Mouse (Mus musculus): ENCODE data around the gene Chrd.
A peak's percentile ranks its signal among the peaks of the same experiment; 100 is the strongest.

Gene Chrd

DNA sequence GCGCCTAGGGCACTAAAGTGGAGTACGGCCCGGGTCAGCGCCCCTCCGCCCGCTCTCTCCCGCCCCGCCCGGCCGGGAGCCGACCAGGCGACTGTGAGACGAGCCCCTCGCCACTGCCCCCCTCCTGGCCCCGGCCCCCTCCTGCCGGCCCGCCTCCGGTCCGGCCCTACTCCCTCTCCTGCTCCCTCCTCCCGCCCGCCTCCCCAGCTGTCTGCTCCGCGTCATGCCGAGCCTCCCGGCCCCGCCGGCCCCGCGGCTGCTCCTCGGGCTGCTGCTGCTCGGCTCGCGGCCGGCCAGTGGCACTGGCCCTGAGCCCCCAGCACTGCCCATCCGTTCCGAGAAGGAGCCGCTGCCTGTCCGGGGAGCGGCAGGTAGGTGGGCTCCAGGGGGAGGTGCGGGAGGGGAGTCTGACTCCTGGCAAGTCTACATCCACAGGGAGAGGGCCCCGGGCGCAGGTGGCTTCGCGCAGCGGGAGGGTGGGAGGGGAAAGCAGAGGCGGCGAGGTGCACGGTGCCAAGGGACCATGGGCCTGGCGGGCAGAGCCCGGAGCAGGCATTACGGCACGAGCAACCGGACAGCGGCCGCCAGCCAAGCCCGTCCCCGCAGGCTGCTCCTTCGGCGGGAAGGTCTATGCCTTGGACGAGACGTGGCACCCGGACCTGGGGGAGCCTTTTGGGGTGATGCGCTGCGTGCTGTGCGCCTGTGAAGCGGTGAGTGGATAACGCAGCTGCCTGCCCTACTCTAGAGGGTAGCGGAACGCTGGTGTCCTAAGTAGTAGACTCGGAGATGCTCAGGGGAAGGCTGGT is at the start of gene Chrd:
TSS of gene Chrd (plus strand) at position 203 of the 806 bp plus-strand sequence.
- DNase-seq: peak; percentile 76

DNA sequence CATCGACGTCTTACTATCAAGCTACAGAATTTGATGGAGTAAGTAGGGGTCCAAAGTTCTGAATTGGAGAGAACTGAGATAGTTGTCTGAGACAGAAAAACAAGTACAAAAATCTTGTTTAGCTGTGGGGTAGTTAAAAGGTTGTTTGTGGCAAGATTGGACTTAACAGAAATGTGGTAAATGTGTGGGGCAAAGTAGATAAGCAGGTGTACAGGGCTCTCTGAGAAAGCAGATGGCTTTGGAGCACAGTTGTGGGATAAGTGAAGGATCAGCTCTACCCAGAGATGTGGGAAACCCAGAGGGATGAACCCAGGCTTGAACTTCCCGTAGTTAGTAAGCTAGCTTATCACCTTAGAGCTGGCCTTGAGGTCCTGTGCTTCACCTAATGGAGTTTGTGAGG is 42.2 kb upstream of the Chrd start:
- no peak for DNase-seq

DNA sequence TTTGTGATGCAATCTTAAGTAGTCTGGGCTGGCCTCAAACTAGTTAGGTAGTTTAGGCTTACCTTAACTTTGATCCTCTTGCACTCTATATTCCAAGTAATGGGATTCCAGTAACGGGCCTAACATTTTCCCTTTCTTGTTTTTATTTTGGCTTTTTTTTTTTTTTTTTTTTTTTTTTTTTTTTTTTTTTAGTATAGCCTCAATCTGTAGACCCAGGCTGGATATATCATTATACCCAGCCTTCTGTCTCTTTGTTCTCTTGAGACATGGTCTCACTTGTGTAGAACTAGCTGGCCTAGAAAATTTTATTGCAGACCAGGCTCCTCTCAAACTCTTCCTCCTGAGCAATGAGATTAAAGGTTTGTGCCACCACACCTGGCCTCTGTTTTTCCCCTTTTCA is 41.3 kb upstream of the Chrd start:
- no peak for DNase-seq

DNA sequence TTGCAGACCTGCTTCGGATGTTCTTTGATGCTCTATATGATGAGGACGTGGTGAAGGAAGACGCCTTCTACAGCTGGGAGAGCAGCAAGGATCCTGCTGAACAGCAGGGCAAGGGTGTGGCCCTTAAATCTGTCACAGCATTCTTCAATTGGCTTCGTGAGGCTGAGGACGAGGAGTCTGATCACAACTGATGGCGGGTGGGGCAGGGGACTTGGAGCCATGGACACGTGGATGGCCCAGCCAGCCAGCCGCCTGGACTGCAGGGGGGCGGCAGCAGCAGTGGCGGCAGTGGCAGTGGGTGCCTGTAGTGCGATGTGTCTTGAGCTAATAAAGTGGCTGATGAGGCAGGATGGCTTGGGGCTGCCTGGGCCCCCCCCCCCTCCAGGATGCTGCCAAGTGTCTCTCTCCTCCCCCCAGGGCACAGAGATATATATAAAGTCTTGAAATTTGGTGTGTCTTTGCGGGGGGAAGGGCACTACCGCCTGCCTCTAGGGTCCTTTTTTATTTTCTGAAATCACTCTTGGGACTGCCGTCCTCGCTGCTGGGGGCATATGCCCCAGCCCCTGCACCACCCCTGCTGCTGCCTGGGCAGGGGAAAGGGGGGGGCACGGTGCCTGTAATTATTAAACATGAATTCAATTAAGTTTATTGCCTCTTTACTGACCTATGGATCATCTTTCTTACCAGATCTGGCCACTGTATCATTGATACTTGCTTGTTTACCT is 40.5 kb upstream of the Chrd start:
- no peak for DNase-seq

DNA sequence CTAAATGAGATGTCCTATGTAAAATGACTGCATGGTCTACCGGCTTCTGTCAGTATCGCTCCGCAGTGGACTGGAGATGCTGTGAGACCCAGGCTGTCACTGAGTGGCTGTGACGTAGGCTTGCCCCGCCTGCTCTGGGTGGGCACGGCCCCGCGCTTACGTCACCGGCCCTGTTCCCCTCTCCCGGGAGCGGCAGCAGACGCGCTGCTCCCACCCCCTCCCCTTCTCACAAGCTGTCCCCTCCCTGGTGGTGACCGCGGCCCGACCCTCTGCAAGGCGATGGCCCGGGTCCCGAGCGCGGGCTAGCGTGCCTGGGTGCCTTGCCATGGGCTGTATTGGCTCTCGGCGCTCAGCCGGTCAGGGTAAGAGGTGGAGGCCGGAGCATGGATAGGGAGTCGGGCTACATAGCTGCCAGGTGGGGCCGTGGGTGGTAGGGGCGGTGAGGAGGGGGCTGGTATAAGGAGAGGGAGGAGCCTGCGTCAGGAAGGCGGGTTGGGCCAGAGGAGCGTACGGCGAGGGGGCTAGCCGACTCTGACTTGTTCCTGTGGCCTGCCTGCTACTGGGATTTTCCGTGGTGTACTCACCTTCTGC is 39.7 kb upstream of the Chrd start, which contains the start of gene Fam131a:
TSS of gene Fam131a (plus strand) at position 131 of the 591 bp plus-strand sequence.
- DNase-seq: peak; percentile 89

DNA sequence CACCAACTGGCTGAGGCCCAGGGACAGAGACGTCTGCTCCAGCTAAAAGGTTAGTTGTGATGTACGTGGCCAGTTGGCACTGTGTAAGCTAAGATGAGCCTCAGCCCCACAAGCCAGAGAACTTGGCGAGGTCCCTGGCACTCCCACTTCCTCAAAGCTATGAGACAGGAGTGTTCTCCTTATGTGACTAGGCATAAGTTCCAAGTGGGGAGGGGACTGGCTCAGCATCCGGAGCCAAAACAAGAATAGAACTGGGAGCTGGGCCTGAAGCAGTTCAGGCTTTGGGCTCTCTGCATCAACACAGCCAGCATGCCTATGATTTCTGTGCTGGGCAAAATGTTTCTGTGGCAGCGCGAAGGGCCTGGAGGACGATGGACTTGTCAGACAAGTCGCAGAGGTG is 38.1 kb upstream of the Chrd start:
- DNase-seq: peak; percentile 55

DNA sequence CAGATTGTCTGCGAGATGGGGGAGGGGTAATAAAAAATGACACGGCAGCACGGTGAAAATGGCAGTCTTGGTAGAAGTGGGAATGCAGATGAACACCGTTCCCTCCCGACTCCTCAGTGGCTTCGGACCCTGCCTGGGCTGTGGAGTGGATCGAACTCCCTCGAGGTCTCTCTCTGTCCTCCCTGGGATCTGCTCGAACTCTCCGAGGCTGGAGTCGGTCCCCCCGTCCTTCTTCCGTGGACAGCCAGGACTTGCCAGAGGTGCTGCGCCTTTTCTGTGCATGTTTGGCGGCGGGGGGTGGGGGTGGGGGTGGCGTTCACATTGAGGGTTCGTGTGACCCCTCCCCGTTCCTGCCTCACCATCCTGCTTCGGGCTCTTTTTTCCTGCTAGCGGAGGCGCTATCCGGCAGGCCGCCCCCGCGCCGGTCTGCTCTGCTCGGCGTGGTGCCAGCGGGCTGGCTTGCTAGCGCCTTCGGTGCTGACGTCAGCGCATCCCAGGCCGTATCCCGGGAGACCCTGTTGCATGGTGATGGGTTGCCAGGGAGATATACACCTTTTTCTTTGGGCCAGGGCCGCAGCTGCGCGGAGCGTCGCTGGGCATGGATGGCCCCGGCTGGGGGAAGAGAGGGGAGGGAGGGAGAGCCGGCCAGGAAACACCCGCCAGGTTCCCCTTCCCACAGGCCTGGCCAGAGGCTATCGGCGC is 37.2 kb upstream of the Chrd start:
- peak; percentile 87 for DNase-seq

DNA sequence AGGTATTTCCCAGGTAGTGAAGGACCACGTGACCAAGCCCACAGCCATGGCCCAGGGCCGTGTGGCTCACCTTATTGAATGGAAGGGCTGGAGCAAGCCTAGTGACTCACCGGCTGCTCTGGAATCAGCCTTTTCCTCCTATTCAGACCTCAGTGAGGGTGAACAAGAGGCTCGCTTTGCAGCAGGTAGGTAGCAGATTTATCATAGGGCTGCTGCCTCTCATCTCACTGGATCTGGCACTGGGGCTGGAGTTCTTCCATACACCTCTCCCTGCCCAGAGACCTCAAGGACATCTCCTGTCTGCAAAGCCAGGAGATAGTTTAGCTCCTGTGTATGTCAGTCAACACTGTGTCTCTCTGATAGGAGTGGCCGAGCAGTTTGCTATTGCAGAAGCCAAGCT is 33.7 kb upstream of the Chrd start:
- DNase-seq: no peak

DNA sequence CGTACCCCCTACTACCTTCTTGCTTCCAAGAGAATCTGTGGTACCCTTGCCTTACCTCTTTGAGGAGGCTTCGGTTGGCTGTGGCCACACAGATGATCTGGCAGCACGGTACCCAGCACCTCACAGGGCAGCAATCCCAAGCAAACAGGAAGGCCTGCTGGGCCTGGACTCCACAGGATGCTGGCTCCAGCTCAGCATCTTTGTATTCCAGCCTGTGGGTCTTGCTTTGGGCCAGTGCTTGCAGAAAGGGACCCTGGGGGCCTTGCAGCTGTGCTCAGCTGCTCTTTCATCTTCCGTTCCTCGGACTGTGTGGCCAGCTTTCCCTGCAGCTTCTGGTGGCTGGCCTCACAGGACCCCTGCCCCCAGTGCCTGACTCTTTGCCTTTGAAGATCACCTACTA is 32.9 kb upstream of the Chrd start:
- peak; percentile 57 for DNase-seq

DNA sequence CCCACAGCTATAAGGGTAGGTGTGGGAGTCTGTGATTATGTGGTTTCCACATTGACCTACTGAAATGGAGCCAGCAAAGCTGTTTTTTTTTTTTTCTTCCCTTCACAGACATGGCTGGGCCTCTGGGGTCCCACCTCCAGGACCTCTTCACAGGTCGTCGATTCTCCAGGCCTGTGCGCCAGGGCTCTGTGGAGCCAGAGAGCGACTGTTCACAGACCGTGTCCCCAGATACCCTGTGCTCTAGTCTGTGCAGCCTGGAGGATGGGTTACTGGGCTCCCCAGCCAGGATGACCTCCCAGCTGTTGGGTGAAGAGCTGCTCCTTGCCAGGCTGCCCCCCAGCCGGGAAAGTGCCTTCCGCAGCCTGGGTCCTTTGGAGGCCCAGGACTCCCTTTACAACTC is 31.6 kb upstream of the Chrd start:
- no peak for DNase-seq

DNA sequence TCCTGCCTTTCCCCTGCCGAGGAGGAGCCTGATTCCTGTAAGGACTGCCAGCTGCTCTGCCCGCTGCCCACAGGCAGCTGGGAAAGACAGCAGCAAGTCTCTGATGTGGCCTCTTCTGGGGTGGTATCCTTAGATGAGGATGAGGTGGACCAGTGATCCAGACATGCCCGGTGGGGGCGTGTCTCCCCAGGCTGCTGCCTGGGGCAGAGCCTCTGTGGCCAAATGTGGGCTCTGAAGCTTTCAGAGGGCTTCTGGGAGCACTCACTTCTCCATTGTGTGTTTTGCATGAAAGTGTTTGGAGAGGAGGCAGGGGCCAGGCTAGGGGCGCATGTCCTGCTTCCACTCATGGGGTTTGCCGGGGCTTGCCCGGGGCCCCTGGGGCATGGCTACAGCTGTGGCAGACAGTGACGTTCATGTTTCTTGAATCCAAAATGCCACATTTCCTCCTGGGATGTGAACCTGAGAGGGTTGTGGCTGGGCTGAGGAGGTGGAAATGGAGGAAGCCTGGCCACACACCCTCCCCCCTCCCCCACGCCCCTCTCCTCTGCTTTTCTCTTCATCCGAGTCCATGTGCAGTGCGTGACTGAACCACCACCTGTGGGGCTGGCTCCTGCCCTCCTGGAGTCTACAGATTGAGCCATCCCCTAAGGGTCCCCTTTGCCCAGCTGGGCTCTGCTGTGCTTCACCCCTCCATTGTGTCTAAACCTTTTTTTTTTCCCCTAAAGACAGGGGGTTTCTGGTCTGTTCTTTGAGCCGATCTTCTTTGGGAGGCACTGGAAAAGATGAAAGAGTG is 31.0 kb upstream of the Chrd start:
- no peak for DNase-seq

DNA sequence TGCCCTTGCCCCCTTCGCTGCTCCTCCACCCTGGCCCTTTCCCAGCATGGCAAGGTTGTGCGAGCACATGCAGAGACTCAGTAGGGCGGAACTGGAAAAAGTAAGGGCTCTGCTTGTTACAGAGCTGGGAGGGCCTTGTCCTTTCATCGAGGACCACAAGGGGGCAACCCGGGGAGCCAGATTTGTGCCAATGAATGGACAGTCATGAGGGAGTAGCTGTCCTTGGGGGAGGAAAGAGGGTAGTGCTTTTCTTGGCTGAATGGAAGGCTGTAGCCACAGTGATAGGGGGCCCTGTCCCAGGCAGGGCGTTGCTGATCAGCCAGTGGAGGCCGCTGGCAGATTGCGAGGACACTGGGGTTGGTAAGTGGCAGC is 30.4 kb upstream of the Chrd start:
- DNase-seq: peak; percentile 53

DNA sequence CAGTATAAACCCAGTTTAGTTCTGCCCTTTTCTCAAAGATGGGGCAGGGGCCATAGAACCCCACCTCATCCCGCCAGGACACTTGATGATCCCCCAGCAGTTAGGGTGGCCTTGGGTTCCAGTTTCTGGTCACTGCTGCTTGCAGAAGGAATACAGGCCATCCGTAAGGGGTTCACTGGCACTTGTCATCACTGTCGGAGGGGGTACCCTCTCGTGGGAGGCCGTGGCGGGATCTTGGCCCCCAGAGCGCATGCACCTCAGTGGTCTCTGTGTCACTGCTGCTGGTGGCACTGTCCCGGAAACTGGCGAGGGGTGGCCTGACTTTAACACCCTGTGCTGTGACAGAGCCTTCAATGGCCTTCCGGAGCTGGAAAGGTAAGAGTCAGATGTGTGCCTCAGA is 29.9 kb upstream of the Chrd start:
- no peak for DNase-seq

DNA sequence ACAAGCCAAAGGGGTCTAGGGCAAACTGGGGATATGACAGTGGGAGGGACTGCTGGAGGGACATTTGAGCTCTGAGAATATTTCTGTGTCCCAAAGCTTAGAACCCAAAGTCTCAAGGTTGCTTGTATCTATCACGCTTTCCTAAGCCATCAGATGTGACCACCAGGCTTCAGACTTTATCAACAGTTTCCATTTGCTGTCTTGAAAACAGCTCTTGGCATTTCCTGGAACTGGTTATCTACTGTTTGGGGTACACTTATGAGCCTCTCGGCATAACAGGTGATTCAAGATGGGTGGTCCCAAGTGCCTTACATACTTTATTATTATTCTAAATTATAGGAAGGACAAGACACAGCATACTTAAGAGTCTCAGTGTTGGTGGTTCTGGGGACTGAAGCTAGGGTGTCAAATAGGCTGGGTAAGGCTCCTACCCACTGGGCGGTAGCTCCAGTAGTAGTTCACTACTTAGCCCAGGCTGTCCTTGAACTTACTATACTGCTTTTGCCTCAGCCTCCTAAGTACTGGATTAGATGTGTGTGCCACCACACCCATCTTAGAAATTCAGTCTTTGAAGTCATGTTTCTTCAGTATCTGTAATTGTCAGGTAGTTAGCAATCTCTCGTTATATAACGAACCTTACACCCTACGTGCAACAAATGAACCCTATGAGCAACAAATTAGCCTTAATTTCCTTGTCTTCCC is 29.1 kb upstream of the Chrd start:
- no peak for DNase-seq

DNA sequence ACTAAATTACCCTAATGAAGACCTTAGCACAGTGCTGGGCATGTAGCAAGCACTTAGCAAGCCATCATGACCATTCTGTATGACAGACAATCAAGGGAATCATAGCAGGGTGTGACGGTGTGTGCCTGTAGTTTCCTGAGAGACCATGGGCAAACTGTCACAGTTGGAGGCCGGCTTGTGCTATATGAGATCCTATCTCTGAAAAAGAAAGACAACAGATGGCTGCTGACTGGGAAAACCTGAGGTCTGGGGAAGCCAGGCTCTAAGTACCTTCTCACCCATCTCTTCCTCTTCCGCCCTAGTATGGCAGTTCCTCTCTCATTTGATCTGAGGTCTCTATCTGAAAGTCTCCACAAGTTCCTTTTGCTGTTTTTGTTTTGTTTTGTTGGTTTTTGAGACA is 27.1 kb upstream of the Chrd start:
- peak; percentile 32 for DNase-seq

DNA sequence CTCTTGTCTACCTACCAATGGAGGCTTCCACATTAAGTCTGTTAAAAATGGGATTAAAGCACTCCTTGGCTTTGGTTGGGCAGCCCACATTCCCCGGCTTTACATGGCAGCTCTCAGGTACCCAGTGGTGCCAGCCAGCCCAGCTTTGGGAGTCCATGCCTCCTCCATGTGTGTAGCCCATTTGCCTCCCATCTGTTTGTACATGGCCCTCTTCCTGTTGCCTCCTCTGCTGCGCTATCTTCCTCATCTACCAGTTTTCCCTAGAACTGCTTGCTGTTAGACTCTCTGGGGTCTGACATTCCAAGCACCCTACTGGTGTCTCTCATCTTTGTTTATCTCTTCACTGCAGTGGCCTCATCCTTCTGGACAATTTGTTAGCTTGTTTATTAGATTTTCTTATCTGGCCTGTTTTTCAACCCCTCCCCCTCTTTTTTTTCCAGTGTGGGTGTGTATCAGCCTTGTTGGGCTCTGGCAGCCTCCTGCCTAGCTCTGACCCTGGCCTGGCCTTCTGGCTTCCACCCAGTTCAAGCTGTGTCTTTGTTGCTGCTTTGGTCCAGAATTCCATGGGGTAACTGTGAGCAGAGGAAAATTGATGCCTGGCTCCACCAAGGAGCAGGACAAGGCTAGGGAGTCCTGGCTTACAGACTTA is 26.4 kb upstream of the Chrd start:
- DNase-seq: peak; percentile 30

DNA sequence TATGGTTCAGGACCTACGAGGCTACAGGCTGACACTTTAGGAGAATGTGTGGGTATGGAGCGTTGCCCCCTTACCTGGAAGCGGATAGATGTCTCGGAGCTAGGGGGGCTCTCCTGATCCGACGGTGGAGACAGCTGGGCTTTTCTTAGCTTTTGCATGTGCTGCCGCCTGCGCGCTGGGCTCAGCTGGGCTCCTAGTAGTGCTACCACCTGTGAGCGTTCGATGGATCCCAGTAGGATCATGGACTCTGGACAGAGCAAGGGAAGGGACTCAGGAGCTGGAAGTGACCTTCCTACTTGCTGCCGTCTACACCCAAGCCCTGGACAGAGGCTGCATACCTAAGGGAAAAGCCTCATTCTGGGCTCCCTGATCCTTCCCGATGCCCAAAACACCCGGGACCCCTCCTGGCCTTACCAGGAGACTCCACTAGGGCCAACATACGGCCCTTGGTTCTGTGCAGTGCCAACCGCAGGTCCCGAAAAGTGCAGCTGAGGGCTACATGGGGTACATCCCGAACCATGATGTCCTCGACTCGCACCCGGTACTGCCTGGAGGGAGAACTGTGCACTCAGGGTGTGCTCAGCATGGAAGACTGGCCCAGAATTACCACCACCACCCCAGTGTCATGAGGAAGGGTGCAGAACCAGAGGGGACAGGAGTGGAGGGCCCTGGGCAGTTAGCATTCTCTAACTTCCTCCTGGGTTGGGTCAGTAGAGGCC is 24.5 kb upstream of the Chrd start:
- DNase-seq: no peak

DNA sequence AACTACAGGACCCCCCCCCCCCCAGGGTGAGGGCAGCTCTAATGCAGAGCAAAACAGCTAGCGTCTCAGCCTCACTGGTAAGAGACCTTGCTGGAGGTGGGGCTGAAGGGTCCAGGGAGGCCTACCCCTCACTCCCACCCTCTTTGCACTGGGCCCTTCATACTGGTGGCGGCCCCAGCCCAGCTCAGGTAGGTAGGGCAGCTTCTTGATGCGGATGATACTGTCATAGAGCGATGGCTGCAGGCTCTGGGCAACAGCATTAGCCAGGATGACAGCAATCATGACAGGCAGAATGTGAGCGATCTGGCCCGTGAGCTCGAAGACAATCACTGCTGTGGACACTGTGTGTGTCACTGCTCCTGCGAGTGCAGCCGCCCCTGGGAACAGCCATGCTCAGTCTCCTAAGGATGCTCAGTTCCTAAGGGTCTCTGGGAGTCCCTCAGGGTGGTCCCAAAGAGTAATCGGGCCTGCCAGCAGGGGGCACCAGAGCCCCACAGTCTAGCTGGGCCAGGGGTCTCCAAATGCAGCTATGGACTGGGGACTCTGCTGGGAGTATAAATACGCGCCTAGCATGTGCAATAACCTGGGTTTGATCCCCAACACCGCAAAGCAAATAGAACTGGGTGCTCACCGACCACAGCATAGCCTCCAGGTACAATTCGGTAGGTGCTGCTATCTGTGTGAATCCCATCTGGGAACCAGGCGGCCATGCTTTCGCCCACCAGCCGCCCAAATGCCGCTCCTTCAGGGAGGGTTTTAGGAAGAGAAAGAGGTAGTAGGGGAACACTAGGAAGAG is 23.8 kb upstream of the Chrd start:
- peak; percentile 36 for DNase-seq

DNA sequence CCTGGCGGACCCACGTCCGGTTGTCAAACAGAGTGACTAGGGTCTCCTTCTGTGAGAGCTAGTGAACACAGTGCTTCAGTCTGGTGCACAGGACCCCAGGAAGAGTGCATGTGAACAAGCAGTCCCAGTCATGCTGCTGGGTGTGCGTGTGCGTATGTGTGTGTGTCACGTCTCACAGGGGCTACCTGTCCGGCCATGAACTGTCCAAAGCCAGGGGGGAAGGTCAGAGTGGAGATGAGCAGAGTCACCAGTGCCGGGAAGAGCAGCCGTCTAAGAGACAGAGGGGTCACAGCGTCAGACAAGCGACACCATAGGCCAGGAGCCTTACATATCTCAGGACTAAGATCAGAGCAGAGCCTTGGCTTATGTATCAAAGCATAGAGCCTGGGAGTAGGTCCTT is 22.6 kb upstream of the Chrd start:
- no peak for DNase-seq

DNA sequence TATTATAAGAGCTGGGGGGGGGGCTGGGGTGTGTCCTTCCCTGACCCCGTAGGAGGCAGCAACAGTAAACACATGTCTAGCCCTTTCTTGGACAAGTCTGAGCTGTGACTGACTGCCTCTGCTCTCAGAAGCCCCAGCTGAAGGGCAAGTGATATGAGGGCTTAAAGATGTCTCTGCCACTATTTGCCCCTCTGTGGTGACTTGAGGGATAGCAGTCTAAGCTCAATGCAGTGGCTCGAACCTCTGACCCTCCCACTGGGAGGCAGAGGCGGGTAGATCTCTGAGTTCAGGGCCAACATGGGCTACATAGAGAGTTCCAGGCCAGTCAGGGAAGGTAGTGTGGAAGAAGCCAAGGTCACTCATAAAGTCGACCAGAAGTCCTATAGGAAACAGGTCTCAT is 22.1 kb upstream of the Chrd start:
- DNase-seq: no peak

Data from cerebellum, adult 8-10 months (tissue).